Mouse (Mus musculus) heart, postnatal 25 days (tissue): ENCODE measurements around the gene Ptdss2. TPM values are rescaled to one million over a fixed set of nuclear protein-coding genes. Genes with fewer than 3 reads are reported as not detected.

Experiments
- DNase-seq: peaks from one replicate; pipeline ENCODE4 v3.0.0; 2022; ENCODE audit warnings: low spot score
- intact Hi-C: fragments of 180-260 bp; cut with DNase I; formaldehyde crosslinking; loops from one replicate; pipeline ENCODE4 v1.15.1; 2025
- total RNA-seq, 2 experiments: library from RNA; stranded (reverse); gene quantifications; 2 replicates each; pipeline ENCODE4 v1.2.3; 2021

Gene Ptdss2
- total RNA-seq, 2 experiments from 2014 or later = 32.1 to 33.4 TPM

GRCm38 (mm10) chr7:141204546-141204945 is 82.4 kb downstream of the Ptdss2 start:
- DNase-seq = no peak

GRCm38 (mm10) chr7:141205504-141205903 is 83.3 kb downstream of the Ptdss2 start:
- DNase-seq = no peak

More at GRCm38 (mm10) chr7:141204546-141204945, 82.4 kb downstream of the Ptdss2 start:
- intact Hi-C loops = no loop called here

GRCm38 (mm10) chr7:141206182-141206937 is 84.2 kb downstream of the Ptdss2 start:
- intact Hi-C loops = no loop called here
- no peak for DNase-seq

More at GRCm38 (mm10) chr7:141205504-141205903, 83.3 kb downstream of the Ptdss2 start:
- intact Hi-C loops = no loop called here

Other genes starting within 250 kb of the Ptdss2 start
- gene Psmd13, start 240.4 kb upstream of the Ptdss2 start, total RNA-seq = 10 to 100 TPM; 86.0 to 93.0 TPM
- gene Sirt3, start 240.1 kb upstream of the Ptdss2 start, total RNA-seq = 10 to 100 TPM; 54.3 to 64.0 TPM
- gene Cox8b, start 221.9 kb upstream of the Ptdss2 start, total RNA-seq = 1,000 to 10,000 TPM; 2,576 to 2,619 TPM
- gene Nlrp6, start 201.5 kb upstream of the Ptdss2 start, total RNA-seq = not detected
- gene Pgghg, start 181.0 kb upstream of the Ptdss2 start, total RNA-seq = 1 to 10 TPM; 4.6 to 5.2 TPM
- gene Ifitm5, start 172.1 kb upstream of the Ptdss2 start, total RNA-seq = under 1 TPM; 0.47 to 0.59 TPM
- gene Gm45717, start 166.4 kb upstream of the Ptdss2 start, total RNA-seq = not detected
- gene Ifitm2, start 166.4 kb upstream of the Ptdss2 start, total RNA-seq = 100 to 1,000 TPM in 1 of 2 experiments, 10 to 100 TPM in 1; 96.7 to 116 TPM
- 1 to 10 TPM; 1.6 to 2.8 TPM for gene Ifitm1, start 155.2 kb upstream of the Ptdss2 start, total RNA-seq
- 100 to 1,000 TPM; 102 to 111 TPM for gene Ifitm3, start 111.6 kb upstream of the Ptdss2 start, total RNA-seq
- gene Ifitm6, start 104.5 kb upstream of the Ptdss2 start, total RNA-seq = under 1 TPM in 1 of 2 experiments, not detected in 1; 0.42 TPM
- not detected for gene Gm17387, start 93.3 kb upstream of the Ptdss2 start, total RNA-seq
- gene B4galnt4, start 61.3 kb upstream of the Ptdss2 start, total RNA-seq = under 1 TPM in 1 of 2 experiments, not detected in 1; 0.08 TPM
- gene Pkp3, start 44.2 kb upstream of the Ptdss2 start, total RNA-seq = under 1 TPM in 1 of 2 experiments, not detected in 1; 0.31 TPM
- gene Sigirr, start 21.8 kb upstream of the Ptdss2 start, total RNA-seq = 1 to 10 TPM; 4.8 to 7.7 TPM
- gene Ano9, start 4.6 kb upstream of the Ptdss2 start, total RNA-seq = under 1 TPM in 1 of 2 experiments, not detected in 1; 0.08 TPM
- 10 to 100 TPM; 65.7 to 69.9 TPM for gene Rnh1, start 50.5 kb downstream of the Ptdss2 start, total RNA-seq
- gene Hras, start 71.6 kb downstream of the Ptdss2 start, total RNA-seq = 100 to 1,000 TPM; 106 to 112 TPM
- 1 to 10 TPM; 3.2 to 4.7 TPM for gene Lrrc56, start 71.8 kb downstream of the Ptdss2 start, total RNA-seq
- not detected for gene Lmntd2, start 91.7 kb downstream of the Ptdss2 start, total RNA-seq
- gene Rassf7, start 93.5 kb downstream of the Ptdss2 start, total RNA-seq = under 1 TPM; 0.62 to 0.64 TPM
- gene Phrf1, start 106.4 kb downstream of the Ptdss2 start, total RNA-seq = 10 to 100 TPM; 29.8 to 31.6 TPM
- gene Irf7, start 144.1 kb downstream of the Ptdss2 start, total RNA-seq = 1 to 10 TPM; 3.4 to 3.6 TPM
- gene Cdhr5, start 154.4 kb downstream of the Ptdss2 start, total RNA-seq = not detected
- gene Sct, start 156.8 kb downstream of the Ptdss2 start, total RNA-seq = not detected
- gene Drd4, start 169.6 kb downstream of the Ptdss2 start, total RNA-seq = not detected
- gene Deaf1, start 205.3 kb downstream of the Ptdss2 start, total RNA-seq = 10 to 100 TPM; 16.4 to 17.1 TPM
- gene Tmem80, start 205.4 kb downstream of the Ptdss2 start, total RNA-seq = 10 to 100 TPM; 13.5 to 13.9 TPM
- gene Eps8l2, start 216.5 kb downstream of the Ptdss2 start, total RNA-seq = 1 to 10 TPM; 3.2 to 4.3 TPM